Mouse (Mus musculus) hindbrain, embryonic 15.5 days (tissue): ENCODE measurements around the gene Hyou1. TPM values are rescaled to one million over a fixed set of nuclear protein-coding genes. Genes with fewer than 3 reads are reported as not detected.

Experiments used
- ATAC-seq: fragments of 200-750 bp; cut with Nextera tagmentation; 2 replicates; pipeline ENCODE4 v1.8.0; 2017; ENCODE audit warnings: low read depth, moderate number of reproducible peaks, moderate TSS enrichment; ENCODE audit not compliant: low FRiP score
- H3K27ac ChIP-seq: fragments of 300-500 bp; sonication (generic); replicated peaks from 2 replicates; pipeline ENCODE4 v1.5.1; 2015; ENCODE audit warnings: mild to moderate bottlenecking, inconsistent platforms
- H3K27me3 ChIP-seq: fragments of 300-500 bp; sonication (generic); 2 replicates; pipeline ENCODE4 v1.6.1; 2015; ENCODE audit warnings: control low read depth, inconsistent platforms
- H3K36me3 ChIP-seq: fragments of 300-500 bp; sonication (generic); 2 replicates; pipeline ENCODE4 v1.6.1; 2015; ENCODE audit warnings: control low read depth, inconsistent platforms
- H3K4me1 ChIP-seq: fragments of 300-500 bp; sonication (generic); replicated peaks from 2 replicates; pipeline ENCODE4 v1.6.1; 2015; ENCODE audit warnings: control low read depth, inconsistent platforms
- H3K4me2 ChIP-seq: fragments of 300-500 bp; sonication (generic); 2 replicates; pipeline ENCODE4 v1.6.1; 2015; ENCODE audit warnings: moderate library complexity, mild to moderate bottlenecking, inconsistent platforms
- H3K4me3 ChIP-seq: fragments of 300-500 bp; sonication (generic); 2 replicates; pipeline ENCODE4 v1.5.1; 2015; ENCODE audit warnings: mild to moderate bottlenecking, inconsistent platforms
- H3K9ac ChIP-seq: fragments of 300-500 bp; sonication (generic); 2 replicates; pipeline ENCODE4 v1.6.1; 2015; ENCODE audit warnings: inconsistent platforms
- H3K9me3 ChIP-seq: fragments of 300-500 bp; sonication (generic); 2 replicates; pipeline ENCODE4 v1.6.1; 2016; ENCODE audit warnings: control low read depth, inconsistent platforms
- WGBS: fragments of 180-500 bp; shearing (Covaris S2); methylation state at CpG from one replicate; pipeline ENCODE4 v1.1.7; 2015; 5-methylcytosine and 5-hydroxymethylcytosine counted together
- polyA plus RNA-seq: library from polyadenylated mRNA; unstranded; fragments of >200 nt; fragmentation: Nextera tagmentation; extraction: Ambion mirVana; gene quantifications from 2 replicates; pipeline ENCODE4 v1.2.1, GENCODE M21; 2015

Gene Hyou1
- polyA plus RNA-seq, 1 experiment from 2014 or later = 27.6 TPM

DNA sequence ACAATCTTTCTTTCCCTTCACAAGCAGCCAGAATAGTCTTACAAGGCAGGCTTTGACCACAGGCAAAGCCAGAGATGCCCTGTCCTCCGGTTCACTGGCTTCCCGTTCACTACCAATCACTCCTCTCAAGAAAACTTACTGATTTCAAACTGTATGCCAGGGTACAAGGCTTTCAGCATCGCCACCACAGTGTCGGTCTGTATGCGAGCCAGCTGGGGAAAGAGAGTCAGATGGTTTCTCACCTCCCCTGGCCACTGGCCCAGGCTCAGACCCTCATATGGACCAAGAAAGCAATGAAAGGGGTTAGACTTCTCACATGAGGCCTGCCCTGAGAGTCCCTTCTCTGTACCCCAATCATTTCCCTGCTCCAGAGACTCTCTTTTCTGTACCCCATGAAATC is 37.8 kb upstream of the Hyou1 start:
- Histone ChIP-seq H3K9ac (no peak overlapping the region), H3K9me3 (no peaks in the 10 kb centered on the region), H3K4me1 (peaks cover 29% of the 10 kb centered on the region), H3K4me2 (no peak overlapping the region), H3K36me3 (peaks cover 10% of the 10 kb centered on the region), H3K27me3 (no peaks in the 10 kb centered on the region), H3K27ac (no peak overlapping the region), H3K4me3 (no peak overlapping the region)
- no peak for ATAC-seq
- 95% methylated on average over 5 of the region's 5 CpGs for WGBS

DNA sequence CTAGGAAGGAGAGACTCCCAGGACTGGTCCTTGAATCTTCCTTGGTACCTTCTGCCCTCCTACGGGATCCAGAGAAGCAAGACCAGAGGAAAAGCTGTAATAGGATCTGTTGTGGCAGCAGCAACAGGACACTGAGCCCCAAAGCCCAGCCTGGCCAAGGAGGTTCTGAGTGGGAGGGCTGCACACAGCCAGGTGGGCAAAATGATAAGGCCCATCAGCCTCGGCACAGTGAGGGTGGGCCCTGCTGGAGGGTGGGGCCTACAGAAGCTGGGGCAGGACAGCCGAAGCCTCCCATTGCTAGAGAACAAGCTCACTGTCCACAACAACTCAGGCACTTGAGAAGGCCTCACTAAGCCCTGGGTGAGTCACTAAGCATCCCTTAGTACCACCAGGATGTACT is 37.1 kb upstream of the Hyou1 start:
- Histone ChIP-seq H3K4me2 (no peak overlapping the region), H3K9ac (no peak overlapping the region), H3K4me3 (no peak overlapping the region), H3K27me3 (no peaks in the 10 kb centered on the region), H3K27ac (no peak overlapping the region), H3K4me1 (peaks cover 22% of the 10 kb centered on the region), H3K36me3 (peaks cover 12% of the 10 kb centered on the region), H3K9me3 (no peaks in the 10 kb centered on the region)
- WGBS = 90% methylated on average over 3 of the region's 3 CpGs
- ATAC-seq = no peak

DNA sequence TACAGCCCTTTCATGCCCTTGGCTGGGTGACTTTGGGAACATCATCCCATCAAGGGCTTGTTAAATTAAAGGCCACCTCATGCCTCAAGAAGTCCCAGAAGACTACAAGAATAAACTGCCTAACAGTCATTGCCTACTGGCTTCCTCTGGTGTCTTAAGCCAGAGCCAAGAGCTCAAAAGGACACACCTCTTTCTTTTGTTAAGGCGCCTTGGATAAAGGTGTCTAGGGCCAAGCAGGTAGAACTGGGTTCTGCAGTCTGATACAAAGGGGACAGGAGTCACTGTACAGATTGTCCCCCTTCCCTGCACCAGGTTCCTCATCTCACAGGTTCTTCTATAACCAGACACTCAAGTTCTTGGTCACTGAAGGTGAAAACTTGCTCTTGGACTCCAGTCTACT is 36.7 kb upstream of the Hyou1 start:
- Histone ChIP-seq H3K27ac (no peak overlapping the region), H3K4me1 (peaks cover 18% of the 10 kb centered on the region), H3K36me3 (peaks cover 13% of the 10 kb centered on the region), H3K27me3 (no peaks in the 10 kb centered on the region), H3K4me2 (peak overlapping the region; percentile 64), H3K9me3 (no peaks in the 10 kb centered on the region), H3K9ac (no peak overlapping the region), H3K4me3 (no peak overlapping the region)
- WGBS = 95% methylated on average over 1 of the region's 1 CpGs
- ATAC-seq = no peak

DNA sequence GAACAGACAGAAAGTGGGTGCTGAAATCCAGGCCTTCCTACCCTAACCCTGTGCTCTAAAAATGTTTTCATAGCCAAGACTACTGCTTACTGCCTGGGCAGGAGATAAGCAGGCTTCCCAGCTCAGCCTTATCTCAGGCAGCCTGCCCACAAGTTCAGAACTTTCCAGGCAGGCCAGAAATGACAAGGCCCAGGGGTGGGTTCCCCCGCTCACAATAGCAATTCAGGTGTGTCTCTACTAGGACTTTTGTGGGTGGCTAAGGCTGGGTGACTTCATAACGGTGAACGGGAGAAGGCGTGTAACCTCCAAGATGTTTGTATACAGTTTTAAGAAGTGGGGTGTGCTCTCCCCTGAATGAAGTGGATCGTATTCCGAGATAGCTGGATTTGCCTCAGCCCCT is 36.0 kb upstream of the Hyou1 start:
- H3K9me3 ChIP-seq = no peaks in the 10 kb centered on the region
- 15% methylated on average over 6 of the region's 6 CpGs for WGBS
- H3K4me2 ChIP-seq = peak overlapping the region; percentile 64
- H3K27ac ChIP-seq = peak overlapping the region; percentile 97
- H3K36me3 ChIP-seq = peaks cover 17% of the 10 kb centered on the region
- 0 out of 2 replicates have a peak, but pooled peaks have one; percentile 1 for ATAC-seq
- peaks cover 15% of the 10 kb centered on the region for H3K4me1 ChIP-seq
- H3K4me3 ChIP-seq = peak overlapping the region; percentile 67
- no peaks in the 10 kb centered on the region for H3K27me3 ChIP-seq
- H3K9ac ChIP-seq = peak overlapping the region; percentile 70

GRCm38 (mm10) chr9:44343781-44344421 is 35.4 kb upstream of the Hyou1 start, which contains the start of gene Hmbs:
Gene Hmbs (minus strand): TSS chr9:44344228.
- Histone ChIP-seq H3K4me1 (peaks cover 15% of the 10 kb centered on the region), H3K4me2 (peak within 1 kb of the TSS; percentile 64), H3K9me3 (no peaks in the 10 kb centered on the region), H3K36me3 (peaks cover 19% of the 10 kb centered on the region), H3K27ac (peak within 1 kb of the TSS; percentile 97), H3K4me3 (peak within 1 kb of the TSS; percentile 67), H3K9ac (peak within 1 kb of the TSS; percentile 70), H3K27me3 (no peaks in the 10 kb centered on the region)
- WGBS = 0% methylated on average over 39 of the region's 39 CpGs
- ATAC-seq = peak; percentile 96

- H3K27me3 ChIP-seq = no peaks in the 10 kb centered on the region
- peaks cover 35% of the 10 kb centered on the region for H3K36me3 ChIP-seq
- no peak overlapping the region for H3K4me3 ChIP-seq
- H3K27ac ChIP-seq = no peak overlapping the region
- H3K4me2 ChIP-seq = no peak overlapping the region
- no peak overlapping the region for H3K9ac ChIP-seq
- 92% methylated on average over 6 of the region's 6 CpGs for WGBS
- no peaks in the 10 kb centered on the region for H3K9me3 ChIP-seq
- ATAC-seq = no peak
- peaks cover 15% of the 10 kb centered on the region for H3K4me1 ChIP-seq
Observed at GRCm38 (mm10) chr9:44345570-44346433, 33.5 kb upstream of the Hyou1 start.

DNA sequence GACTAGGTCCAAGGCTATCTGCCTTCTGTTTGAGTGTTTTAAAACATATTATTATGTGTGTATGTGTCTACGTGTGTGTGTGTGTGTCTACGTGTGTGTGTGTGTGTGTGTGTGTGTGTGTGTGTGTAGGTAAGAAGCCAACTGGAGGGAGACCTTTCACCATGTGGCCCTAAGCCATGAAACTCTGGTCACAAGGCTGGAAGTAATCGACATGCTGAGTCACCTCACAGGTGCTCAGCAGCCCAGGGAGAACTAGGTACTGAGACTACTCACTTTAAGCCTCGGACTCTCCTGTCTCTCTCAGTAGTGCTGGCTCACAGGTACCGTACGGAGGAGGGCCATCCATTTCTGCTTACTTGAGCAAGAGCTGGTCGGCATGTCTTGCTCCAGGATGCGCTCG is 32.1 kb upstream of the Hyou1 start:
- Histone ChIP-seq H3K27me3 (no peaks in the 10 kb centered on the region), H3K9me3 (no peaks in the 10 kb centered on the region), H3K36me3 (peaks cover 48% of the 10 kb centered on the region), H3K4me2 (no peak overlapping the region), H3K4me3 (no peak overlapping the region), H3K27ac (no peak overlapping the region), H3K4me1 (peaks cover 14% of the 10 kb centered on the region), H3K9ac (no peak overlapping the region)
- ATAC-seq = no peak
- WGBS = 95% methylated on average over 9 of the region's 9 CpGs

DNA sequence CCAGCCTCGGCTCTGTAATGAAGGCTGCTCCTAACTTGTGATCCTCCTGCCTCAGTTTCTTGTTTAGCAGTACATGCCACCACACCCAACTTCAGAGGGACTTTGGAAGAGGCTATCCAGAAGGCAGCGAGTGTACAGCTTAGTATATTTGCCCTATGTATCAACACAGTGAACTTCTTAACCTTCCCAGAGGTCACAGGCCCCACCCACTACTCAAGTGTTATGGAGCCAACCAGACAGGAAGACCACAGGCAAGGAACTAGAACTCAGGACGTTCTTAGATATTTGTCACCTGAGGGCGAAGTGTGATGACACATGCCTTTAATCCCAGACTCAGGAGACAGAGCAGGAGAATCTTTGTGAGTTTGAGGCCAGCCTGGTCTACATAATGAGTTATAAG is 31.7 kb upstream of the Hyou1 start:
- H3K36me3 ChIP-seq = peaks cover 53% of the 10 kb centered on the region
- H3K27ac ChIP-seq = no peak overlapping the region
- ATAC-seq = no peak
- H3K9me3 ChIP-seq = no peaks in the 10 kb centered on the region
- WGBS = 93% methylated on average over 4 of the region's 4 CpGs
- no peak overlapping the region for H3K4me2 ChIP-seq
- no peaks in the 10 kb centered on the region for H3K27me3 ChIP-seq
- H3K9ac ChIP-seq = no peak overlapping the region
- H3K4me3 ChIP-seq = no peak overlapping the region
- peaks cover 11% of the 10 kb centered on the region for H3K4me1 ChIP-seq

GRCm38 (mm10) chr9:44348546-44348945 is 30.7 kb upstream of the Hyou1 start:
- Histone ChIP-seq H3K4me2 (no peak overlapping the region), H3K9ac (no peak overlapping the region), H3K27me3 (no peaks in the 10 kb centered on the region), H3K9me3 (no peaks in the 10 kb centered on the region), H3K4me1 (peaks cover 5% of the 10 kb centered on the region; the same call in 1 of the 2 replicates), H3K27ac (no peak overlapping the region), H3K36me3 (peaks cover 62% of the 10 kb centered on the region), H3K4me3 (no peak overlapping the region)
- 95% methylated on average over 4 of the region's 4 CpGs for WGBS
- ATAC-seq = no peak

DNA sequence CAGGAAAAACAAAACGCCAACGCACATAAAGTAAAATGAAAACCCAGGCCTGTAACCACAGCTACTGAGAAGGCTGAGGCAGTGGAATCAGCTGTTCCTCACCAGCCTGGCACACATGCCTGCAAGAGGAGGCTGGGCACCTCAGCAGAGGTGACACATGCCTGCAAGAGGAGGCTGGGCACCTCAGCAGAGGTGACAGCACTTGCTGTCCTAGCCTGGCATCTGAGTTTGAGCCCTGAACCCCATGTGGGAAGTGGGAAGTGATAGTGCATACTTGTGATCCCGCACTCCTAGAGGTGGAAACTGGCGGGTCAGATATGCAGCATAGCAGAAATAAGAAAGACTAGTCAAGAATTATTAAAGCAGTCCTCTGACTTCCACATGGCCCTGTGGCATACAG is 27.9 kb upstream of the Hyou1 start:
- H3K9me3 ChIP-seq = no peaks in the 10 kb centered on the region
- H3K9ac ChIP-seq = no peak overlapping the region
- no peaks in the 10 kb centered on the region for H3K27me3 ChIP-seq
- no peaks in the 10 kb centered on the region for H3K4me1 ChIP-seq
- peaks cover 91% of the 10 kb centered on the region for H3K36me3 ChIP-seq
- 94% methylated on average over 4 of the region's 4 CpGs for WGBS
- no peak overlapping the region for H3K4me3 ChIP-seq
- H3K4me2 ChIP-seq = no peak overlapping the region
- no peak overlapping the region for H3K27ac ChIP-seq
- no peak for ATAC-seq

DNA sequence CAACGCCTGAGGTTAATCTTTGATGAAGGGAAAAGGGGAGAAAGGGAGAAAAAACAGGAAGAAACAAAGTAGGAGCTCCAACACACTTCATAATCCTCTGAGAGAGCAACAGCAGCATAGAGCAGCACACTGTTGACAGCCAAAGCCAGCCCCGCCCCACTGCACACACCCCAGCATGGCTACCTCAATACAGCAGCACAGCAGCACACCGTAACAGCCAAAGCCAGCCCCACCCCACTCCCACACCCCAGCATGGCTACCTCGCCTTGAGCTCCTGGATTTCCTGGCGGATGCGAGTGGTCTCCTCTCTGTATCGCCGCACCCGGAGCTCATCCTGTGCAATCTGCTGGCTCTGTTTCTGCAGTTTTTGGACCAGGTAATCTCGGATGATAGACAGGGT is 27.0 kb upstream of the Hyou1 start:
- H3K4me3 ChIP-seq = no peak overlapping the region
- H3K9me3 ChIP-seq = no peaks in the 10 kb centered on the region
- no peaks in the 10 kb centered on the region for H3K4me1 ChIP-seq
- no peak overlapping the region for H3K9ac ChIP-seq
- H3K27ac ChIP-seq = no peak overlapping the region
- whole genome bisulfite sequencing = 94% methylated on average over 10 of the region's 10 CpGs
- H3K4me2 ChIP-seq = no peak overlapping the region
- H3K27me3 ChIP-seq = no peaks in the 10 kb centered on the region
- ATAC-seq = no peak
- H3K36me3 ChIP-seq = peaks cover 94% of the 10 kb centered on the region

GRCm38 (mm10) chr9:44353142-44353541 is 26.1 kb upstream of the Hyou1 start:
- H3K27ac ChIP-seq = no peak overlapping the region
- no peak for ATAC-seq
- 95% methylated on average over 6 of the region's 6 CpGs for WGBS

More at GRCm38 (mm10) chr9:44353142-44353541, 26.1 kb upstream of the Hyou1 start:
- H3K9ac ChIP-seq = no peak overlapping the region
- H3K9me3 ChIP-seq = no peaks in the 10 kb centered on the region
- H3K4me1 ChIP-seq = no peaks in the 10 kb centered on the region
- no peak overlapping the region for H3K4me2 ChIP-seq
- H3K4me3 ChIP-seq = no peak overlapping the region
- H3K36me3 ChIP-seq = peaks cover 94% of the 10 kb centered on the region
- H3K27me3 ChIP-seq = no peaks in the 10 kb centered on the region
